Mouse (Mus musculus) lung, postnatal 0 days (tissue): ENCODE data around the gene Actr2.

Experiments used
- CTCF ChIP-seq: IDR thresholded peaks from 2 replicates; pipeline ENCODE4 v1.5.1; 2016; ENCODE audit warnings: antibody characterized with exemption, mild to moderate bottlenecking
- EP300 ChIP-seq: IDR thresholded peaks from 2 replicates; pipeline ENCODE4 v1.6.1; 2016; ENCODE audit warnings: antibody characterized with exemption, mild to moderate bottlenecking, control low read depth

DNA sequence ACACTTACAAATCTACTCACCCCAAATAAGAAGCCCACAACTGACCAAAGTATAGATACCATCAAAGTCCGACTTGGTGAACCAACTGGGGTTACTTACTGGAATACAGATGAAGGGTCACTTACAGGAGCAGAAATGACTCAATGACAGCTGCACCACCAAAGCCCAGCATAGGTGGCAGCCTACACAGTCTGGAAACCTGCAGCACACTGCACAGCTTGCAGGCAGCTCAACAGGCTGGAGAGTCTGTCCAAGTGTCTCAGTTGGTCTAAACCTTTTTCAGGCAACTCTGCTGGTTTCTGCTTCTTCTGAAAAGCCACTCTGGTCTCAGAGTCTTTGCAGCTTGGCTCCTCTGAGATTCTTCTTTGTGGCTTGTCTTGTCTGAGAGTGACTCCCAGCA, 12.7 kb upstream of the Actr2 start:
- TF ChIP-seq CTCF (no peak), EP300 (no peak)
